Mouse (Mus musculus) spleen, adult 12 weeks (tissue): ENCODE results near the gene Gm47289.

Experiments
- DNase-seq: peaks from one replicate; pipeline ENCODE4 v3.0.0; 2022; ENCODE audit warnings: low spot score

Gm47289 gene

GRCm38 (mm10) chr9:119158861-119159260 is at the start of gene Gm47289:
TSS of gene Gm47289 (plus strand) at chr9:119159161.
- no peak for DNase-seq

- DNase-seq = no peak
These were observed 49.1 kb upstream of the Gm47289 start for GRCm38 (mm10) chr9:119109685-119110353.

GRCm38 (mm10) chr9:119110640-119111039 is 48.3 kb upstream of the Gm47289 start:
- DNase-seq = no peak

- no peak for DNase-seq
These were observed 44.0 kb upstream of the Gm47289 start for GRCm38 (mm10) chr9:119114911-119115310.

- DNase-seq = no peak
These were observed 39.4 kb upstream of the Gm47289 start for GRCm38 (mm10) chr9:119119409-119120167.

- DNase-seq = no peak
These were observed 38.8 kb upstream of the Gm47289 start for GRCm38 (mm10) chr9:119120168-119120560.

- DNase-seq = no peak
These were observed 36.2 kb upstream of the Gm47289 start for GRCm38 (mm10) chr9:119122596-119123369.

GRCm38 (mm10) chr9:119128436-119129181 is 30.4 kb upstream of the Gm47289 start:
- no peak for DNase-seq

- DNase-seq = no peak
These were observed 28.3 kb upstream of the Gm47289 start for GRCm38 (mm10) chr9:119130692-119131091.

GRCm38 (mm10) chr9:119138836-119139235 is 20.1 kb upstream of the Gm47289 start:
- DNase-seq = no peak

- no peak for DNase-seq
These were observed 16.9 kb upstream of the Gm47289 start for GRCm38 (mm10) chr9:119142066-119142465.

GRCm38 (mm10) chr9:119143372-119143771 is 15.6 kb upstream of the Gm47289 start:
- no peak for DNase-seq

- DNase-seq = no peak
These were observed 14.3 kb upstream of the Gm47289 start for GRCm38 (mm10) chr9:119144696-119145095.

- no peak for DNase-seq
These were observed 13.8 kb upstream of the Gm47289 start for GRCm38 (mm10) chr9:119145137-119145536.

- DNase-seq = no peak
These were observed 13.3 kb upstream of the Gm47289 start for GRCm38 (mm10) chr9:119145638-119146037.

GRCm38 (mm10) chr9:119146098-119146770 is 12.7 kb upstream of the Gm47289 start:
- no peak for DNase-seq

GRCm38 (mm10) chr9:119149601-119150000 is 9.4 kb upstream of the Gm47289 start:
- DNase-seq = no peak

GRCm38 (mm10) chr9:119151751-119152150 is 7.2 kb upstream of the Gm47289 start:
- no peak for DNase-seq

GRCm38 (mm10) chr9:119155416-119155815 is 3.5 kb upstream of the Gm47289 start:
- DNase-seq = no peak

- no peak for DNase-seq
These were observed 3.1 kb upstream of the Gm47289 start for GRCm38 (mm10) chr9:119155826-119156225.
